Mouse (Mus musculus) Muller cell, postnatal 12 days (primary cell): ENCODE results near the gene Ralgps2.
A peak's percentile ranks its signal among the peaks of the same experiment; 100 is the strongest.

Experiments used
- DNase-seq: peaks from one replicate; pipeline ENCODE4 v3.0.0-alpha.2; 2015; ENCODE audit errors: inconsistent ontology term

Ralgps2 gene

GRCm38 (mm10) chr1:156939251-156940141 lies at the start of gene Ralgps2:
Gene Ralgps2, minus strand, starts transcription at chr1:156939626.
- DNase-seq: peak; percentile 76

- DNase-seq: no peak
These were observed 48.1 kb upstream of the Ralgps2 start for GRCm38 (mm10) chr1:156987576-156987975.

GRCm38 (mm10) chr1:156986641-156987345 lies 47.4 kb upstream of the Ralgps2 start:
- DNase-seq: no peak

- DNase-seq: peak; percentile 52
These were observed 46.5 kb upstream of the Ralgps2 start for GRCm38 (mm10) chr1:156985657-156986640.

GRCm38 (mm10) chr1:156983009-156983870 lies 43.8 kb upstream of the Ralgps2 start:
- DNase-seq: no peak

GRCm38 (mm10) chr1:156981975-156982374 lies 42.5 kb upstream of the Ralgps2 start:
- no peak for DNase-seq

GRCm38 (mm10) chr1:156979722-156980121 lies 40.3 kb upstream of the Ralgps2 start:
- no peak for DNase-seq

GRCm38 (mm10) chr1:156978656-156979055 lies 39.2 kb upstream of the Ralgps2 start:
- DNase-seq: no peak

GRCm38 (mm10) chr1:156973857-156974256 lies 34.4 kb upstream of the Ralgps2 start:
- no peak for DNase-seq

- no peak for DNase-seq
These were observed 33.0 kb upstream of the Ralgps2 start for GRCm38 (mm10) chr1:156972391-156972790.

GRCm38 (mm10) chr1:156971206-156971811 lies 31.9 kb upstream of the Ralgps2 start:
- peak; percentile 45 for DNase-seq

GRCm38 (mm10) chr1:156970641-156971040 lies 31.2 kb upstream of the Ralgps2 start:
- peak; percentile 20 for DNase-seq

GRCm38 (mm10) chr1:156968107-156968506 lies 28.7 kb upstream of the Ralgps2 start:
- DNase-seq: no peak

- no peak for DNase-seq
These were observed 25.1 kb upstream of the Ralgps2 start for GRCm38 (mm10) chr1:156964586-156964932.

GRCm38 (mm10) chr1:156963871-156964585 lies 24.6 kb upstream of the Ralgps2 start:
- no peak for DNase-seq

GRCm38 (mm10) chr1:156961481-156962265 lies 22.2 kb upstream of the Ralgps2 start:
- DNase-seq: no peak

GRCm38 (mm10) chr1:156959004-156959403 lies 19.6 kb upstream of the Ralgps2 start:
- DNase-seq: no peak

GRCm38 (mm10) chr1:156957360-156957759 lies 17.9 kb upstream of the Ralgps2 start:
- DNase-seq: no peak
